Mouse (Mus musculus): ENCODE data around the gene Prdm5.
A peak's percentile ranks its signal among the peaks of the same experiment; 100 is the strongest.

Prdm5 gene

GRCm38 (mm10) chr6:65778861-65779688, at the start of gene Prdm5:
Gene Prdm5 (plus strand): TSS chr6:65778988.
- DNase-seq = peak; percentile 80

GRCm38 (mm10) chr6:65739442-65739841, 39.3 kb upstream of the Prdm5 start:
- DNase-seq = no peak

- no peak for DNase-seq
These were observed 35.5 kb upstream of the Prdm5 start for GRCm38 (mm10) chr6:65743144-65743870.

GRCm38 (mm10) chr6:65743871-65744202, 35.0 kb upstream of the Prdm5 start:
- no peak for DNase-seq

GRCm38 (mm10) chr6:65758214-65758613, 20.6 kb upstream of the Prdm5 start:
- no peak for DNase-seq

- no peak for DNase-seq
These were observed 19.6 kb upstream of the Prdm5 start for GRCm38 (mm10) chr6:65759174-65759573.

GRCm38 (mm10) chr6:65760073-65760472, 18.7 kb upstream of the Prdm5 start:
- DNase-seq = no peak

GRCm38 (mm10) chr6:65764459-65764858, 14.3 kb upstream of the Prdm5 start:
- no peak for DNase-seq

- no peak for DNase-seq
These were observed 13.7 kb upstream of the Prdm5 start for GRCm38 (mm10) chr6:65765057-65765456.

- no peak for DNase-seq
These were observed 12.9 kb upstream of the Prdm5 start for GRCm38 (mm10) chr6:65765752-65766397.

- DNase-seq = no peak
These were observed 10.9 kb upstream of the Prdm5 start for GRCm38 (mm10) chr6:65767911-65768310.

- DNase-seq = no peak
These were observed 5.2 kb upstream of the Prdm5 start for GRCm38 (mm10) chr6:65773566-65773965.

- DNase-seq = no peak
These were observed 973 bp downstream of the Prdm5 start for GRCm38 (mm10) chr6:65779689-65780233.

- DNase-seq = no peak
These were observed 2.7 kb downstream of the Prdm5 start for GRCm38 (mm10) chr6:65781441-65781840.

- DNase-seq = no peak
These were observed 4.9 kb downstream of the Prdm5 start for GRCm38 (mm10) chr6:65783670-65784069.

- no peak for DNase-seq
These were observed 14.1 kb downstream of the Prdm5 start for GRCm38 (mm10) chr6:65792923-65793322.

- DNase-seq = no peak
These were observed 17.8 kb downstream of the Prdm5 start for GRCm38 (mm10) chr6:65796552-65796951.

- DNase-seq = no peak
These were observed 18.5 kb downstream of the Prdm5 start for GRCm38 (mm10) chr6:65797276-65797675.

- no peak for DNase-seq
These were observed 19.6 kb downstream of the Prdm5 start for GRCm38 (mm10) chr6:65798390-65798789.

GRCm38 (mm10) chr6:65811685-65812084, 32.9 kb downstream of the Prdm5 start:
- DNase-seq = no peak

- peak; percentile 54 for DNase-seq
These were observed 39.4 kb downstream of the Prdm5 start for GRCm38 (mm10) chr6:65818039-65818747.

GRCm38 (mm10) chr6:65828656-65829055, 49.9 kb downstream of the Prdm5 start:
- no peak for DNase-seq

GRCm38 (mm10) chr6:65831443-65831842, 52.7 kb downstream of the Prdm5 start:
- DNase-seq = no peak

Data from cerebellum, adult 9-11 months (tissue).